Mouse (Mus musculus): ENCODE data around the gene Tnrc6c.

Gene Tnrc6c

DNA sequence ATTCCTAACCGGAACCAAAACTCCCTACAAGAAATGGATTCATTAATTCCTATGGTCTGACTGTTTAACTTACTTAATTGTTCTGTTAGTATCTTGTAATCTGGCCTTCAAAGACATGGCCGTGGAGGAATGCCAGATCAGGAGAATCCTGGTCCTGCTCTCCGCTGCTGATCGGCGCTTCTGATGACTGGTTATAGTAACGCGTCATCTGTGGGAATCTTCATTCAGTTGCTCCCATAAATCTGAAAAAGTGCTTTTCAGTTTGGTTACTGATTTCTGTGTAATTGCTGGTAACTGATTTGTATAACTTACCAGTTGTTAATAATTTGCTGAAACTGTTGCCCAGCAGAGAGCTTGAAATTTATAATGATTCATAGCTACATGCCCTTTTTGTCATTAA is 77.4 kb downstream of the Tnrc6c start:
- no peak for DNase-seq

DNA sequence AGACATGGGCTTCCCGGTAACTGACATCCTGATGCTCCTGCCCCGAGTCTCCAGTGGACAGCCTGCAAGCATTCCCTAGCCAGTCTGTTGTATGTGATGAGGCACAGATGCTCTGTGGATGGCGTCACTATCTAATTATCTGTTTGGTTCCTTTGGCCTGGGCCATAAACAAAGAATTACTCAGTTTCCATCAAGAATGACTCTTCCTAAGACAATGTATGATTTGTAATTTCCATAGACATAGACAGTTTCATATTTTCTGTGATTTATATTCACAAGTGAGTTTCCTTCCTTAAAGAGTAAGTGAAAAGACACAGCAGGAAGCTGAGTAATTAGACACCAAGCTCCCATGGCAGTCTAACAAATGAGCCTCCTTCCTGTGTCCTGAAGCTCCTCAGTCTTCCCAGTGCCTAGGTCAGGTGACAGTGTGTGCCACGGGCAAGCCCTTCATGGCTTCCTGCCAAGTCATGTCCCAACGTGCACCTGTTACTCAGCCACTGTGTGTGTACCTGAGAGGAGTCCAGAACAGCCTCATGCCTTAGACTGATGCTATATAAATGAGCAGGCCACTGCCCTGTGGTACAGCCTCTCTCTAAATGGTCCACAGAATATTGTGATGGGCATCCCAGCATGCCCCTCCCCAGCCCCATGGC is 82.1 kb downstream of the Tnrc6c start:
- DNase-seq, result peak; percentile 77

DNA sequence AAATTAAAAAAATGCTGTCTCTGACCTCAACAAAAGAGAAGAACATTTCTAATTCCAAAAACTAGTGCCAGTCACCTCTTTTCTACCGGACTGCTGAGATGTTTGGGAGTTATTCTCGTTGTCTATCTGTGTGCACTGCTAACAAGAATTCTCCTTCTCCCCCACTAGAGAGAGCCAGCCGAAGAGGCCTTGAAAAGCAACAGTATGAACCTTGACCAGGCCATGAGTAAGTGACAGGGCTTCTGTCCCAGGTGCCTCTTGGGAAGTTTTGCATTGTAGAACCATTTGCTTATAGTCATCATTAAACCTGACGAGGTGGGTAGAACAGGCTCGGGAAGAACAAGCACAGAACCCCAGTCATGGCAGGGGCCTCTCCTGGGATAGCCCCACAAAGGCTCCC is 84.0 kb downstream of the Tnrc6c start:
- DNase-seq, result no peak

DNA sequence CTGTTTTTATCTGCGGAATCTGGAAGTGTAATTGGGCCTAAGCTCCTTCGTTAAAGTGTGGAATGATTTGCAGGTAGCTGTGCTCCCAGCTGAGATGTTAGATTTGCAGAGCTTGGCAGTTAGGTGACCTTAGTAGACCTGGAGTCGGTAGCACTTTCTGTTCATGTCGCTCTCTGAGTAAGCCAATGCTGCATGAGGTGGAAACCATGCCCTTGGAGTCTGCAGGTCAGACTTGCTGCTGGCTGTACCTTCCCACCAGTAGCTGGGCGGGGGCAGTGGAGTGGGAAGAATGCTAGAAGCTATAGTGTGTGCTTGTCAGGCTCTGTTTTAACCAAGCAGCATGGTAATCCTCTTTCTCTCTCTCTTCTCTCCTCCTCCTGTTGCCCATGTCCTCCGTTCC is 87.0 kb downstream of the Tnrc6c start:
- no peak for DNase-seq

DNA sequence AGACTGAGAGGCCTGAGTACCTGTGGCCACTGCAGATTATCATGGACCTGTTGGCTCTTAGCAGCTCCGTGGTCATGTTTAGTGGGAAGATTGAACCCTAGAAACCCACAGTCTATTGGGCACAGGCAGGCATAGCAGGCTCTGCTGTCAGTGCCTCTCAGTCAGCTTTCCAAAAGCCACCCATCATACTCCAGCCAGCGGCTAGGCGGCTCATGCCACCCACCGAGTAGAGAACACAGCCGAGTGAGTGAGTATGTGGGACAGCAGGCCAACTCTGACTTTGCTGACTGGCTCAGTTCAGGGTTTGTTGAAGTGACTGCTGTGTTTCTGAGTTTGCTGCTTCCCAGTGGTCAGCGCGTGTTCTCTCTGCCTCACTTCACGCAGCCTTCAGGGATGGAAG is 88.2 kb downstream of the Tnrc6c start:
- DNase-seq, result no peak

DNA sequence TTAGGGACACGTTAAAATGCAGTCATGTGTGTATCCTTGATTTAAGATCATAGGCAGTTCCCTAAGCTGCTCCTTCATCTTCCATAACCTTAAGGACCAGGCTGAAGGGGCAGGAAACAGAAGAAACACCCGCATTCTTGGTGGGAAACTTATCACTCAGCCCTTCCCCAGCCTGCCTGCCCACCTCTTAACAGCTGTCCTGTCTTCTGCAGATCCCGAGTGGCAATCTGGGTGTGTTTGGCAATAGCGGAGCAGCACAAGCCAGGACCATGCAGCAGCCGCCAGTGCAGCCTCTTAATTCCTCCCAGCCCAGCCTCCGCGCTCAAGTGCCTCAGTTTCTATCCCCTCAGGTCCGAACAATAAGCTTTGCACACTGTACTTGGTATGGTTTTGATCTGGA is 88.6 kb downstream of the Tnrc6c start:
- no peak for DNase-seq

DNA sequence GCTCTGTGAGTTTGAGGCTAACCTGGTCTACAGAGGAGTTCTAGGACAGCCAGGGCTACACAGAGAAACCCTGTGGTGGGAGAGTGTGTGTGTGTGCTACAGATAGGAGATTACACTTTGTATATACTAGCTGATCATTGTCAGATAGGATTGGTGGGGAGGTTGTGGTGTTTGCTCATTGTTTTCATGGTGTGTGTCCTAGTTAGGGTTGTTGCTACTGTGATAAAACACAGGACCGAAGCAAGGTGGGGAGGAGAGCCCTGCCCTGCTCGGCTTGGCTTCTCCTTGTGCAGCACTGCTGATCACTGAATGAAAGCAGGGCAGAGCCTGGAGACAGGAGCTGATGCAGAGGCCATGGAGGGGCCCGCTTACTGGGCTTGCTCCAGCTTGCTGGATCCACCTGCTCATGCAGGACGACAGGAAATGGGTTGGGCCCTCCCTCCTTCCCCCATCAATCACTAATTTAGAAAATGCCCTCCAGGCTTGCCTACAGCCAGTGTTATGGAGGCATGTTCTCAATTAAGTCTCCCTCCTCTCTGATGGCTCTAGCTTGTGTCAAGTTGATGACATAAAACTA is 89.5 kb downstream of the Tnrc6c start:
- no peak for DNase-seq

DNA sequence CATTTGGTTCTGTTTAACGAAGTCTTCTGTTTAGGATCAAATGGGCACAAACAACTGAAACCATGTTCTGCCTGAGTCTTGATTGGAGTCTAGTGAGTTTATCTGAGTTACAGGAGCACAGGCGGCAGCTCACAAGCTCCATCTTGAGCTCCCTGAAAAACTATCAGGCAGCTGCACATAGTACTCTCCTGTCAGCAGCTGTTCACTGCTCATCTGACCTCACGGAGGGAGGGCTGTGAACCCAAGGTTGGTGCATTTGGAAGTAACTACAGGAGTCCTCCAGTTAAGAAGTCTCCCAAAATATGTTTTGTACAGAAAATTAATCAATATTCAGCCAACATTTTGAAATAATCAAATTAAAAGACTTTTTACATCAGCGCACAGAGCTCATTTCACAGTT is 94.5 kb downstream of the Tnrc6c start:
- DNase-seq, result no peak

DNA sequence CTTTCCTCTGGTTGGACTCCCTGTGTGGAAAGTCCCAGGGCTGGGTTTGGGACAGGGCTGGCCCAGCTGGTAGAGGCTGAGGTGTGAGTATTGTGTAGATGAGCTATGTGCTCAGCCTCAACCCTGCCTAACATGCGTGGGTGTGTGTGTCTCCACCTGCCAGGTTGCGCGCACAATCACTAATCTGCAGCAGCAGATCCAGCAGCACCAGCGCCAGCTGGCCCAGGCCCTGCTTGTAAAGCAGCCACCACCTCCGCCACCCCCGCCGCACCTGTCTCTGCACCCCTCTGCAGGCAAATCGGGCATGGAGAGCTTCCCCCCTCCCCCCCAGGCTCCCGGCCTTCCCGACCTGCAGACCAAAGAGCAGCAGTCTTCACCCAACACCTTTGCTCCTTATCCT is 95.3 kb downstream of the Tnrc6c start:
- peak; percentile 53 for DNase-seq

DNA sequence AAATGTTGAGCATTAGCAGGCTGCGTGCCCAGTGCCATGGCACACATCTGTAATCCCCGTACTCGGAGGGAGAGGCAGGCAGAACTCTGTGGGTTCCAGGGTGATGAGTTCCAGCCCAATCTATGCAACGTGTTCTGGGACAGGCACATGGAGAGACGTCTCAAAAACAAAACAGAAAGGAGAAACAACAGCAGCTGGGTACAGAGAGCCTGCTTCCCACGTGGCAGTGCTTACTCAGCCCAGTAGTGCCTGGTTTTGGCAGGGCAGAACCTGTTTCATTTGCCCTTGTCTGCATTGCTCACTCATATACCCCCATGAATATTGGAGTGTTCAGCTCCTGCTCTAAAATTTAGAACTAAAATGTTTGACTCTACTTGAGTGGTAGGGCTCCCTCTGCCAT is 97.5 kb downstream of the Tnrc6c start:
- DNase-seq, result no peak

DNA sequence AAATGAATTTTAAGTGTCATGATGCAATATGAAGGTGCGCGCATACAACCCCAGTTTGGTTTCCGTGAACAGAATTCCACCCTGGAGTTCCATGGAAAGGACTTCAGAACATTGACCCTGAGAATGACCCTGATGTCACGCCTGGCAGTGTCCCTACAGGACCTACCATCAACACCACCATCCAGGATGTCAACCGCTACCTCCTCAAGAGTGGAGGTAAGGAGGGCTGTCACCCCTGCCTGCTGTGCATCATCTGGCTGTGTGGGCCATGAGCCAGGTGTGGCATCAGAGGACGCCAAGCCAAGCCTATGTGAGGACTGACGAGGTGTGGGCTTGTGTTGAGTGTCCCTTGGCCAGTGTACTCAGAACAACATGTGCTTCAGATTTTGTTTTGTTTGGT is 101.8 kb downstream of the Tnrc6c start:
- DNase-seq, result no peak

DNA sequence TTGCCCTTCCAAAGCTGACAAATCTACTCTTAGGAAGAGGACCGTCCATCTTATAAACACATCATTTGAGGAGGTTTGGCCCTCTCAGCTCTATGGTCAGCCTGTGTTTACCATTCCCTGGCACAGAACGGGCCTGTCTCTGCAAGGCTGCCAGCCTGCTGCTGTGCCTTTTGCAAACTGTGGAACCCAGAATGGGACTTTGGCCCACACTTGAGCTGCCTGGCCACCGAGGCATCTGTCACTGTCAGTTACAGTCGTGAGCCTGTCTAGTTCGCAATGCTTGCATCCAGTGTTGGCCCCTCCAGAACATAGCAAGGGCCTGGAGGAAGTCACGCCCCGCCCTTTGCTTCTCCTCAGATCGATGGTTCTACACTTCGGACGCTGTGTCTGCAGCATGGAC is 105.2 kb downstream of the Tnrc6c start:
- DNase-seq, result peak; percentile 58

DNA sequence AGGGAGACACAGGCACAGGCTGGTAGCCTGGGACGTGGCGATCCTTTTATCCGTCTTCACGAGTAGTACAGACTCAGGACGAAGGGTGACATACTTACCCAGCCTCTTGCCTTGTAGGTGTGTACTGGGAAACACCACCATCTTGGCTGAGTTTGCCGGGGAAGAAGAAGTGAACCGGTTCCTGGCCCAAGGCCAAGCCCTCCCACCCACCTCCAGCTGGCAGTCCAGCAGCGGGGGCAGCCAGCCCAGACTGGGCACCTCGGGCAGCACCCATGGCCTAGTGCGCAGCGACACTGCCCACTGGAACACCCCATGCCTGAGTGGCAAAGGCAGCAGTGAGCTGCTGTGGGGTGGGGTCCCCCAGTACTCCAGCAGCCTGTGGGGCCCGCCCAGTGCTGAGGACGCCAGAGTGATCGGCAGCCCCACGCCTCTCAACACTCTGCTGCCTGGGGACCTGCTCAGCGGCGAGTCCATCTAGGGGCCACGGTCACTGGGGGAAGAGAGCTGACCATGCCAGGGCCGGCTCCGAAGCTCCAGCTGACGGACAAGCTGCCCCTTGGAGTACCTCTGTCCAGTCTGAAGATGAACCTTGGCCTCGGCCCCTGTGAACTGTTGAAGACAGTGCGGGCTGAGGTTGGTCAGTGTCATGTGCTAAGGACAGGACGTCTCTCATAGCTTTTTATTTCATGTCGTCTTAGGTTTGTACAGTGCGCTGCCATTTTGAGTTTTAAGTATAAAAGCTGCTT is 106.5 kb downstream of the Tnrc6c start:
- DNase-seq, result no peak

DNA sequence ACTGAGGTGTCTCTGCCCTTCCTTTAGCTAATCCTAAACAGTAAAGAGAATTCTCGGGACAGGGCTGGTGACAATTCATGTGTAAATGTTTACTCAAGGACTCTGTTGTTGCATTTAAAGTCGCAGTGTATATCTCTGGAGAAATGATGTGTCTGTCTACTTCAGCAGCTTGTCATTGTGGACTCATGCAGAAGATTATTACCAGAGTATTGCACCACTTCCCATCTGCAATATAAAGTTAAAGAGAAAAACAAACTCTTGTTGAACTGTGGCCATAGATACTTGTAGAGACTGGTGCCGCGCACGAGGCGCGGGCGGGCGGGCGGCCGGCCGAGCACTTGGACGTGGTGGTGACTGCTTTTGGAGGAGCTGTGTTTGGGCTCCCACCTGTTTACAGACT is 107.7 kb downstream of the Tnrc6c start:
- DNase-seq, result no peak

DNA sequence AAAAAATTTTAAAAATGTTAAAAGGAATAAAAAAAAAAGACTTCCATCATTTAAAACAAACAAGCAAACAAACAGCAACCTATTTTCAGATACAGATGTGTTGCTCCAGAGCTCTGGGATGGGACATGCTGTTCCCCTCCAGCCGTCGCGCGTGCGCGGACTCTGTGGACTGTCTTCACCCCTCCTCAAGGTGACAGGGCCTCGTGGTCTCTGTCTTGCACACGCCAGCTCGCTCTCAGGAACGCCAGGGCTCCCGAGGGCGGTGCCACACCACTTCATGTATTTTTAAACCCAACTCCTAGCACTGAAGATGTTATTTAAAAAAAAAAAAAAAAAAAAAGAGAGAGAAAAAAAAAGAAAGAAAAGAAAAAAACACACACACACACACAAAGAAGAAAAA is 108.2 kb downstream of the Tnrc6c start:
- DNase-seq, result no peak

DNA sequence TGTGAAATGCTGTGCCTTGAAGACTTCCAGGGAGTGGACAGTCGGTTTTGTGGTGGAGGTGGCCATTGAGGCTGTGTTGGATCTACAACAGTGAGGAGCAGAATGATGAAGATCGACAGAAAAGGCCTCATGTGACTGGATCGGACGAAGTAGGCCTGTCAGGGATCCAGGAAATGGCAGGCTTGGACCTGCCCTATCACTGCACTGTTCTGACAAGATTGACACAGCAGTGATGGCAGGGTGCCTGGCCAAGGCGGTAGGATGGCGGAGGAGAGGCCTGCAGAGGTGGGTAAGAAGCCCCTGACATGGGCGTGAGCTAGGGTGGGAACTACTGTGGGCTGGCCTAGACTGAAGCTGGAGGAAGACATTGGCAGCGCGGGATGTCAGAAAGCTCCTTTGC is 110.2 kb downstream of the Tnrc6c start:
- no peak for DNase-seq

DNA sequence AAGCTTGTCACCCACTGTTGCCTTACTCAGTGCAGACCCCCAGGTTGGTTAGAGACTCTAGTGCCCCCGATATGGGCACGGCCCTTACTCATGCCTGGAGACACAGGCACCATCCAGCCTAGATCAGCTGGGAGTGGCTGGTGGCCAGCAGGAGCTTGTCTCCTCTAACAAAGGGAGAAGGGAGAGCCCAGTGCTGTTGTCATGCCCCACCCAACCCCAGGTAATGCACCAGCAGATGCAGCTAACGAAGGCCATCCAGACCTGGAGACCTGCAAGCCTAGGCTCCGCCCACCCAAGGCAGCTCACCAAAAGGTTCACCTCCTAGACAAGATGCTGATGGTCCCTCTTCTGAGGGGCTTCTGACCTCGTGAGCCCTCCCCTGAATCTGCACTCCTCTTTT is 111.3 kb downstream of the Tnrc6c start:
- DNase-seq, result no peak

DNA sequence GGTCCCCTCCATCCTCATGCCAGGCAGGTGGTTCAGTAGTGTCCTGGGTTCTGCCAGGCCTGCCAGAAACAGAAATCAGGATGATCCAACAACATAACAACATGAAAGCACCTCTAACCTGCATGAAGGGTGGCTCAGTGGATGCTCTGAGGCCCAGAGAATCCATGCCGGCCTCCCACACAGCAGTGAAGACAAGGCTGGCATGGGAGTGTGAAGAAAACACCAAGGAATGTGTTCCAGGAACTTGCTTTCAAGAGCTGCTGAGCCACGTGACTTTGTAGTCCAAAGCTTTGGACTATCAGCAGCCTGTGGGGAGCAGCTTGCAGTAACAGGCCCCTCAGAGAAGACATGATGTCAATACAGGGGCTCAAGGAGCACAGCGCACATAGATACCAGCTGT is 112.2 kb downstream of the Tnrc6c start:
- no peak for DNase-seq

DNA sequence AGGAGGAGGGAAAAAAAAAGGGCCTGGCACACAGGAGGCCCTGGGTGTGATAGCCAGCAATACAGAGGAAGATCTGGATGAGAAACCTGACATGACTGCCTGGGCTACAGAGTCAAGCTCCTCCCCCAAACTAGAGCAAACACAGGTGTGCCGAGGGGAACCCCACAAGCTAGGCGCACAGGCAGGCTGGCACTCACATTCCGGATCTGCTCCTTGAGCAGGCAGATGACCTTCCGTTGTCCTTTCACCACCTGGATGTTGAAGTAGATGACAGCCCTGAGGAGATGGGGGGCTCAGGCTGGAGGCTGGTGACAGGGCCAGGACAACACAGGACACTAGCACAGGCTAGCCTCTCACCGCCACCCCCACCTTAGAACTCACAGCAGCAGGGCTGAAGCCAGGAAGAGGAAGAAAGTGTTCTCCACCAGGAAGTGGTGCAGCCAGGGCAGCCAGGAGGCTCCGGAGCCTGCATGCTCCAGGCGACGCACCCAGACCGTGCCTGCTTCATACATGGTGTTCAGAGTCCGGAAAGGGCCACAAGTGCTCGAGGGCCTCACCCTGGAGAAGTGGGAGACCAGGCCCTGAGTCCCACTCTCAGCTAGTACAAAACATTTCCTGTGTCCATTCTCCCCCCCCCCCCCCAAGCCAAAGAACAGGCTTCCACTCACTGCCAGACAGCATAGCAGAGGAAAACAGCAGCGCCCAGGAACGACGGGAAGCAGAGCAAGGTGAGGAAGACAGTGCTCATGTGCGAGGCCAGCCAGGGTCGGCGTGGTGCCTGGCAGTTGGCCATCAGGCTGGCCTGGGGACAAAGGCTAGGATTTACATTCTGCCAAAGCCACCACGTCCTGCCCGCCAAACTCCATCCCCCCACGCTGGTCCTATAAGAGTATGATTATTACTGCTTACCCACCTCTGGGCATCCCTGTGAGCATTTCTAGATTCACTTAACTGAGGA is 114.9 kb downstream of the Tnrc6c start:
- no peak for DNase-seq

DNA sequence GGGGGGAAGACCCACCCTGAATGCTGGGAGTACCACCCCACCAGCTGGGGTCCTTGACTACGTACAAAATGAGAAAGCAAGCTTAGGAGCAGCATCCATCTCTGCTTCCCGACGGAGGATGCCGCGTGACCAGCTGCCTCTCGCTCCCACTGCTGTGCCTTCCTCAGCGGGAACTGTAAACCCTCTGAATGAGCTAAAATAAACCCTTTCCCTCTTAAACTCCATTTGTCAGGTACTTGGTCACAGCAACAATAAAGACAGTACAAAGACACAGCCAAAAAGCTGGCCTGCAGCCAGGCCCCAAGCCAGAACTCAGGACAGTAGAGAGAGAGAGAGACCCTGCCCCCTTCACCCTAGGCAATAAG is 115.6 kb downstream of the Tnrc6c start:
- no peak for DNase-seq

DNA sequence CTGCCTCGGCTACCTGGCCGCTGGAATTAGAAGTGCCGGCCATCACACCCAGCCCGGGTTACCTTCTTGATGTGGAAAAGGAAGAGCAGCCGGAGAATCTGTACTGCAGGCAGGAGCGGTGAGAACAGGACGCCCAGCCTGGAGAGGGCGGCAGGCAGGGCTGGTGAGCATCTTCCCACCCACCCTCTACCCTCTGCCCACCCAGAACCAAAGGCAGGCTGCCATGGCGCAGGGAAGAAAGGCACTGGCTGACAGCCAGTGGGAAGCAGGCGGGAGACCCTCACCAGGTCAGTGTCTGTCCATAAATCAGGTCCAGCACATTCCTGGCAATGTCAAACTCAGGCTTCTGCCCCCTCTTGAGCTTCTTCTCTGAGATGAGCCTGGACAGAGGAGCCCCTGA is 116.3 kb downstream of the Tnrc6c start:
- DNase-seq, result no peak

DNA sequence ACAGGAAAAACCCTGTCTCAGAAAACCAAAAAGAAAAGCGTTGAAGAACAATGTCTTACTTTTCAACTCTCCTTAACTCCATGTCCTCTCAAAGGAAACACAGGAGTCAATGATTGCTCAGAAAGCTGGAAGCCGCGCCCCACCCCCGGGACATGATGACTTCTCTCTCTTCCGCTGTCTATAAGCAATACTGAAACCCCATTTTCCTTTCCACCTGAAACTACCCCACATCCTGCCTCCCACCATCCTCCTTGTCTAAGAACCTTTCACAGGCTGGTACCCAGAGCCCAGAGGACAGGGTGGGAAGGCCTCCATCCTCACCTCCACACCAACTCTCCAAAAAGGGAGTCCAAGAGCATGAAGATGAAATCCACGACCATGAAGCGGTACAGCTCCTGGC is 118.3 kb downstream of the Tnrc6c start:
- no peak for DNase-seq

DNA sequence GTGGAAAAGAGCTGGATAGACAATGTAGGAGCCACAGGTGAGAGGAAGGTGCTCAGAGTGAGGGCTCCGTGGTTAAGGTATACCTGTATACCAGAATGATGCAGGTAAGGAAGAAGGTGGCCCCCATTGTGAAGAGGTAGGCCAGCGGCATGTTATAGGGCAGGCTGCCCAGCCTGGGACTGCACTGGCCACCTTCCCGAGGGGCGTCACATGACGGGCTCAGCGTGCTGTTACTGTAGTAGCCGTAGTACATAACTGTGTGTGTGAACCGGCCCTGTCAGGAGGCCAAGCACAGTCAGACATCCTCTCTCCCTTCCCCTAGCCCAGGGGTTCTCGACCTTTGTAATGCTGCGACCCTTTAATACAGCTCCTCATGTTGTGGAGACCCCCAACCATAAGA is 120.8 kb downstream of the Tnrc6c start:
- DNase-seq, result no peak

DNA sequence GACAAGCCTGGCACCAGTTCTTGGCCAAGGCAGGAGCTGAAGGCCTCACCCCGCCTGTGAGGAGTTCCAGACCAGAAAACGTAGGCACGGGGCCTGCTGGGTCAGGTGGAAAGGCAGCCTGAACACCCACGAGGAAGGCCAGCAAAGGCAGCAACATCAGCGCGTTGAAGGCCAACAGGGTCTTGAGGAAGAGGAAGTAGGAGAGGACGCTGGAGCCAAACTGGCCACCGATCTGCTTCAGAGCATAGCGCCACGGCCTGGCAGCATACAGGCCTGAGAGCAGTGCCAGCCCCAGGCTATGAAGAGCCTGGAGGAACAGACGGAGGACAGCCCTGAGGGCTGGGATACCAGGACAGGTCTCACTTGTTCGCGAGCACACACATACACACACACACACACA is 121.5 kb downstream of the Tnrc6c start:
- DNase-seq, result no peak
